Mouse (Mus musculus) forebrain, embryonic 15.5 days (tissue): ENCODE results near the gene Ccdc81. TPM values are rescaled to one million over a fixed set of nuclear protein-coding genes. Genes with fewer than 3 reads are reported as not detected.
A peak's percentile ranks its signal among the peaks of the same experiment; 100 is the strongest.

Experiments
- ATAC-seq: fragments of 200-750 bp; cut with Nextera tagmentation; replicated peaks from 2 replicates; pipeline ENCODE4 v1.8.0; 2017; ENCODE audit warnings: mild to moderate bottlenecking, moderate TSS enrichment, moderate library complexity
- H3K27ac ChIP-seq: fragments of 300-500 bp; sonication (generic); replicated peaks from 2 replicates; pipeline ENCODE4 v1.5.1; 2015; ENCODE audit warnings: mild to moderate bottlenecking, inconsistent platforms
- H3K27me3 ChIP-seq: fragments of 300-500 bp; sonication (generic); 2 replicates; pipeline ENCODE4 v1.6.1; 2015; ENCODE audit warnings: inconsistent platforms
- H3K36me3 ChIP-seq: fragments of 300-500 bp; sonication (generic); 2 replicates; pipeline ENCODE4 v1.6.1; 2015; ENCODE audit warnings: mild to moderate bottlenecking, inconsistent platforms
- H3K4me1 ChIP-seq: fragments of 300-500 bp; sonication (generic); 2 replicates; pipeline ENCODE4 v1.6.1; 2015; ENCODE audit warnings: inconsistent platforms
- H3K4me2 ChIP-seq: fragments of 300-500 bp; sonication (generic); replicated peaks from 2 replicates; pipeline ENCODE4 v1.6.1; 2015; ENCODE audit warnings: mild to moderate bottlenecking, inconsistent platforms
- H3K4me3 ChIP-seq: fragments of 300-500 bp; sonication (generic); 2 replicates; pipeline ENCODE4 v1.5.1; 2015; ENCODE audit warnings: mild to moderate bottlenecking, inconsistent platforms
- H3K9ac ChIP-seq: fragments of 300-500 bp; sonication (generic); replicated peaks from 2 replicates; pipeline ENCODE4 v1.6.1; 2015; ENCODE audit warnings: mild to moderate bottlenecking, inconsistent platforms
- H3K9me3 ChIP-seq: fragments of 300-500 bp; sonication (generic); 2 replicates; pipeline ENCODE4 v1.6.1; 2016; ENCODE audit warnings: inconsistent platforms
- WGBS: fragments of 180-500 bp; shearing (Covaris S2); methylation state at CpG from one replicate; pipeline ENCODE4 v1.1.7; 2015; ENCODE audit warnings: mixed read lengths; 5-methylcytosine and 5-hydroxymethylcytosine counted together
- polyA plus RNA-seq: library from polyadenylated mRNA; unstranded; fragments of >200 nt; fragmentation: Nextera tagmentation; extraction: Ambion mirVana; gene quantifications from 2 replicates; pipeline ENCODE4 v1.2.1, GENCODE M21; 2015

The Ccdc81 gene
- polyA plus RNA-seq, 1 experiment from 2014 or later, result 0.70 TPM

GRCm38 (mm10) chr7:89909711-89910110 is 6.3 kb upstream of the Ccdc81 start:
- Histone ChIP-seq H3K9me3 (no peaks in the 10 kb centered on the region), H3K27me3 (no peaks in the 10 kb centered on the region), H3K36me3 (no peaks in the 10 kb centered on the region), H3K27ac (no peak overlapping the region), H3K4me3 (no peak overlapping the region), H3K4me2 (no peak overlapping the region), H3K9ac (no peak overlapping the region), H3K4me1 (no peaks in the 10 kb centered on the region)
- no peak for ATAC-seq
- WGBS, result 80% methylated on average over 4 of the region's 4 CpGs

GRCm38 (mm10) chr7:89908899-89909621 is 5.6 kb upstream of the Ccdc81 start:
- WGBS, result 79% methylated on average over 20 of the region's 20 CpGs
- Histone ChIP-seq H3K27ac (no peak overlapping the region), H3K36me3 (no peaks in the 10 kb centered on the region), H3K4me2 (no peak overlapping the region), H3K4me3 (no peak overlapping the region), H3K9ac (no peak overlapping the region), H3K27me3 (no peaks in the 10 kb centered on the region), H3K4me1 (no peaks in the 10 kb centered on the region), H3K9me3 (no peaks in the 10 kb centered on the region)
- ATAC-seq, result no peak

GRCm38 (mm10) chr7:89908421-89908820 is 5.0 kb upstream of the Ccdc81 start:
- no peak for ATAC-seq
- H3K27ac ChIP-seq, result no peak overlapping the region
- H3K4me3 ChIP-seq, result no peak overlapping the region
- H3K4me1 ChIP-seq, result no peaks in the 10 kb centered on the region
- no peak overlapping the region for H3K9ac ChIP-seq
- H3K27me3 ChIP-seq, result no peaks in the 10 kb centered on the region
- H3K9me3 ChIP-seq, result no peaks in the 10 kb centered on the region
- WGBS, result 74% methylated on average over 7 of the region's 7 CpGs
- H3K4me2 ChIP-seq, result no peak overlapping the region
- no peaks in the 10 kb centered on the region for H3K36me3 ChIP-seq

GRCm38 (mm10) chr7:89907950-89908349 is 4.5 kb upstream of the Ccdc81 start:
- no peak overlapping the region for H3K4me2 ChIP-seq
- 19% methylated on average over 8 of the region's 8 CpGs for WGBS
- peak; percentile 59 for ATAC-seq
- H3K27me3 ChIP-seq, result no peaks in the 10 kb centered on the region
- H3K36me3 ChIP-seq, result no peaks in the 10 kb centered on the region
- H3K9me3 ChIP-seq, result no peaks in the 10 kb centered on the region
- H3K4me1 ChIP-seq, result no peaks in the 10 kb centered on the region
- no peak overlapping the region for H3K9ac ChIP-seq
- H3K27ac ChIP-seq, result no peak overlapping the region
- no peak overlapping the region for H3K4me3 ChIP-seq

GRCm38 (mm10) chr7:89903007-89903406 is 422 bp downstream of the Ccdc81 start:
- H3K4me3 ChIP-seq, result no peak overlapping the region
- no peaks in the 10 kb centered on the region for H3K9me3 ChIP-seq
- no peaks in the 10 kb centered on the region for H3K4me1 ChIP-seq
- H3K9ac ChIP-seq, result no peak overlapping the region
- WGBS, result 82% methylated on average over 8 of the region's 8 CpGs
- no peak overlapping the region for H3K27ac ChIP-seq
- no peaks in the 10 kb centered on the region for H3K27me3 ChIP-seq
- H3K36me3 ChIP-seq, result no peaks in the 10 kb centered on the region
- ATAC-seq, result no peak
- no peak overlapping the region for H3K4me2 ChIP-seq

GRCm38 (mm10) chr7:89891856-89892255 is 11.6 kb downstream of the Ccdc81 start:
- Histone ChIP-seq H3K4me3 (no peak overlapping the region), H3K4me2 (no peak overlapping the region), H3K27me3 (no peaks in the 10 kb centered on the region), H3K36me3 (no peaks in the 10 kb centered on the region), H3K27ac (no peak overlapping the region), H3K4me1 (no peaks in the 10 kb centered on the region), H3K9me3 (no peaks in the 10 kb centered on the region), H3K9ac (no peak overlapping the region)
- ATAC-seq, result no peak
- WGBS, result 29% methylated on average over 4 of the region's 4 CpGs

GRCm38 (mm10) chr7:89891412-89891811 is 12.0 kb downstream of the Ccdc81 start:
- ATAC-seq, result no peak
- 79% methylated on average over 5 of the region's 5 CpGs for WGBS
- Histone ChIP-seq H3K27me3 (no peaks in the 10 kb centered on the region), H3K4me1 (no peaks in the 10 kb centered on the region), H3K4me3 (no peak overlapping the region), H3K9ac (no peak overlapping the region), H3K4me2 (no peak overlapping the region), H3K36me3 (no peaks in the 10 kb centered on the region), H3K27ac (no peak overlapping the region), H3K9me3 (no peaks in the 10 kb centered on the region)

GRCm38 (mm10) chr7:89884551-89884950 is 18.9 kb downstream of the Ccdc81 start:
- no peaks in the 10 kb centered on the region for H3K36me3 ChIP-seq

GRCm38 (mm10) chr7:89879686-89880085 is 23.7 kb downstream of the Ccdc81 start:
- ATAC-seq, result no peak
- Histone ChIP-seq H3K27ac (no peak overlapping the region), H3K4me2 (no peak overlapping the region), H3K27me3 (no peaks in the 10 kb centered on the region), H3K9me3 (no peaks in the 10 kb centered on the region), H3K4me1 (no peaks in the 10 kb centered on the region; the same call in 1 of the 2 replicates), H3K9ac (no peak overlapping the region), H3K36me3 (no peaks in the 10 kb centered on the region), H3K4me3 (no peak overlapping the region)
- WGBS, result 55% methylated on average over 1 of the region's 1 CpGs

More at GRCm38 (mm10) chr7:89884551-89884950, 18.9 kb downstream of the Ccdc81 start:
- H3K4me2 ChIP-seq, result no peak overlapping the region
- H3K9ac ChIP-seq, result no peak overlapping the region
- ATAC-seq, result no peak
- no peak overlapping the region for H3K27ac ChIP-seq
- no peaks in the 10 kb centered on the region for H3K4me1 ChIP-seq
- no peaks in the 10 kb centered on the region for H3K27me3 ChIP-seq
- H3K9me3 ChIP-seq, result no peaks in the 10 kb centered on the region
- WGBS, result 69% methylated on average over 3 of the region's 3 CpGs
- H3K4me3 ChIP-seq, result no peak overlapping the region

- H3K4me2 ChIP-seq, result no peak overlapping the region
- no peak overlapping the region for H3K4me3 ChIP-seq
- no peak for ATAC-seq
- no peaks in the 10 kb centered on the region for H3K9me3 ChIP-seq
- H3K36me3 ChIP-seq, result no peaks in the 10 kb centered on the region
- H3K9ac ChIP-seq, result no peak overlapping the region
- H3K4me1 ChIP-seq, result no peaks in the 10 kb centered on the region
- 75% methylated on average over 5 of the region's 5 CpGs for WGBS
- no peak overlapping the region for H3K27ac ChIP-seq
- no peaks in the 10 kb centered on the region for H3K27me3 ChIP-seq
Observed at GRCm38 (mm10) chr7:89867221-89867620, 36.2 kb downstream of the Ccdc81 start.

GRCm38 (mm10) chr7:89864769-89865168 is 38.7 kb downstream of the Ccdc81 start:
- no peaks in the 10 kb centered on the region for H3K4me1 ChIP-seq
- WGBS, result 95% methylated on average over 1 of the region's 1 CpGs

GRCm38 (mm10) chr7:89856440-89857217 is 46.8 kb downstream of the Ccdc81 start:
- Histone ChIP-seq H3K9ac (no peak overlapping the region), H3K4me3 (no peak overlapping the region), H3K27ac (no peak overlapping the region), H3K9me3 (no peaks in the 10 kb centered on the region), H3K4me2 (no peak overlapping the region), H3K4me1 (no peaks in the 10 kb centered on the region), H3K36me3 (no peaks in the 10 kb centered on the region), H3K27me3 (no peaks in the 10 kb centered on the region)
- ATAC-seq, result peak; percentile 68
- WGBS, result 49% methylated on average over 17 of the region's 17 CpGs

More at GRCm38 (mm10) chr7:89864769-89865168, 38.7 kb downstream of the Ccdc81 start:
- Histone ChIP-seq H3K4me3 (no peak overlapping the region), H3K9ac (no peak overlapping the region), H3K9me3 (no peaks in the 10 kb centered on the region), H3K4me2 (no peak overlapping the region), H3K36me3 (no peaks in the 10 kb centered on the region), H3K27me3 (no peaks in the 10 kb centered on the region), H3K27ac (no peak overlapping the region)
- ATAC-seq, result no peak
